Mouse (Mus musculus) spleen, postnatal 4 days (tissue): ENCODE results near the gene Mstn.

Source experiments
- DNase-seq, 2 experiments: peaks; one replicate each; pipeline ENCODE4 v3.0.0; 2022; ENCODE audit warnings: low spot score in 2 of 2

The Mstn gene

GRCm38 (mm10) chr1:53061340-53061739 lies at the start of gene Mstn:
Gene Mstn, plus strand, starts transcription at chr1:53061640.
- DNase-seq: no peak

- DNase-seq: no peak
Observed at GRCm38 (mm10) chr1:53014716-53015115, 46.7 kb upstream of the Mstn start.

- no peak for DNase-seq
Observed at GRCm38 (mm10) chr1:53015606-53016005, 45.8 kb upstream of the Mstn start.

GRCm38 (mm10) chr1:53018746-53019505 lies 42.5 kb upstream of the Mstn start:
- DNase-seq: no peak

- DNase-seq: no peak
Observed at GRCm38 (mm10) chr1:53020079-53020478, 41.4 kb upstream of the Mstn start, which contains the start of gene 1700019D03Rik. Gene 1700019D03Rik, minus strand, starts transcription at chr1:53020179.

- DNase-seq: no peak
Observed at GRCm38 (mm10) chr1:53032550-53032949, 28.9 kb upstream of the Mstn start.

- DNase-seq: no peak
Observed at GRCm38 (mm10) chr1:53037443-53037871, 24.0 kb upstream of the Mstn start.

GRCm38 (mm10) chr1:53049763-53050427 lies 11.5 kb upstream of the Mstn start:
- no peak for DNase-seq

GRCm38 (mm10) chr1:53053087-53054022 lies 8.1 kb upstream of the Mstn start:
- peak; percentile 37 to 81 for DNase-seq

- no peak for DNase-seq
Observed at GRCm38 (mm10) chr1:53059106-53059505, 2.3 kb upstream of the Mstn start.

- no peak for DNase-seq
Observed at GRCm38 (mm10) chr1:53060499-53060898, 941 bp upstream of the Mstn start.

- no peak for DNase-seq
Observed at GRCm38 (mm10) chr1:53061871-53062608, 600 bp downstream of the Mstn start.

GRCm38 (mm10) chr1:53063921-53064320 lies 2.5 kb downstream of the Mstn start:
- no peak for DNase-seq

GRCm38 (mm10) chr1:53069726-53070514 lies 8.5 kb downstream of the Mstn start:
- no peak for DNase-seq

- DNase-seq: no peak
Observed at GRCm38 (mm10) chr1:53070664-53071175, 9.3 kb downstream of the Mstn start.

GRCm38 (mm10) chr1:53076656-53077055 lies 15.2 kb downstream of the Mstn start:
- DNase-seq: no peak

GRCm38 (mm10) chr1:53079876-53080275 lies 18.4 kb downstream of the Mstn start:
- no peak for DNase-seq

GRCm38 (mm10) chr1:53080603-53081002 lies 19.2 kb downstream of the Mstn start:
- DNase-seq: no peak

- DNase-seq: no peak
Observed at GRCm38 (mm10) chr1:53085256-53085655, 23.8 kb downstream of the Mstn start.

GRCm38 (mm10) chr1:53085991-53086390 lies 24.6 kb downstream of the Mstn start:
- DNase-seq: no peak
